Mouse (Mus musculus) heart, embryonic 16.5 days (tissue): ENCODE measurements around the gene Ankrd54. TPM values are rescaled to one million over a fixed set of nuclear protein-coding genes. Genes with fewer than 3 reads are reported as not detected.

Experiments
- polyA plus RNA-seq: library from polyadenylated mRNA; unstranded; fragments of >200 nt; fragmentation: Nextera tagmentation; extraction: Ambion mirVana; gene quantifications from 2 replicates; pipeline ENCODE4 v1.2.1, GENCODE M21; 2015

The Ankrd54 gene
- polyA plus RNA-seq, 1 experiment from 2014 or later, result 28.5 TPM

Other genes starting within 250 kb of the Ankrd54 start
- gene Cdc42ep1, start 220.3 kb downstream of the Ankrd54 start, polyA plus RNA-seq, result 29.4 and 38.7 TPM in 2 replicates
- 2.2 TPM in 1 of 2 replicates, not detected in the other for gene Lgals2, start 207.4 kb downstream of the Ankrd54 start, polyA plus RNA-seq
- gene Gga1, start 185.7 kb downstream of the Ankrd54 start, polyA plus RNA-seq, result 44.9 and 48.9 TPM in 2 replicates
- 0.20 and 0.41 TPM in 2 replicates for gene Gm49510, start 163.2 kb downstream of the Ankrd54 start, polyA plus RNA-seq
- gene Sh3bp1, start 163.1 kb downstream of the Ankrd54 start, polyA plus RNA-seq, result 19.8 and 20.0 TPM in 2 replicates
- gene Pdxp, start 149.0 kb downstream of the Ankrd54 start, polyA plus RNA-seq, result 16.9 and 18.3 TPM in 2 replicates
- 718 and 722 TPM in 2 replicates for gene Lgals1, start 136.2 kb downstream of the Ankrd54 start, polyA plus RNA-seq
- 28.3 and 33.7 TPM in 2 replicates for gene Nol12, start 128.0 kb downstream of the Ankrd54 start, polyA plus RNA-seq
- gene Triobp, start 115.2 kb downstream of the Ankrd54 start, polyA plus RNA-seq, result 47.9 and 53.7 TPM in 2 replicates
- gene H1f0, start 34.4 kb downstream of the Ankrd54 start, polyA plus RNA-seq, result 301 and 315 TPM in 2 replicates
- gene Galr3, start 21.0 kb downstream of the Ankrd54 start, polyA plus RNA-seq, result not detected in 2 replicates
- gene Eif3l, start 12.3 kb upstream of the Ankrd54 start, polyA plus RNA-seq, result 151 and 161 TPM in 2 replicates
- 21.1 and 23.2 TPM in 2 replicates for gene Micall1, start 46.0 kb upstream of the Ankrd54 start, polyA plus RNA-seq
- 222 and 262 TPM in 2 replicates for gene Polr2f, start 78.1 kb upstream of the Ankrd54 start, polyA plus RNA-seq
- gene 1700088E04Rik, start 78.4 kb upstream of the Ankrd54 start, polyA plus RNA-seq, result 11.0 and 12.0 TPM in 2 replicates
- gene Sox10, start 102.3 kb upstream of the Ankrd54 start, polyA plus RNA-seq, result 0.39 and 0.59 TPM in 2 replicates
- gene Pick1, start 166.3 kb upstream of the Ankrd54 start, polyA plus RNA-seq, result 36.5 and 37.9 TPM in 2 replicates
- 0.63 and 0.67 TPM in 2 replicates for gene Gm49486, start 166.5 kb upstream of the Ankrd54 start, polyA plus RNA-seq
- gene Slc16a8, start 191.9 kb upstream of the Ankrd54 start, polyA plus RNA-seq, result 0.47 and 0.95 TPM in 2 replicates
- 14.2 and 17.3 TPM in 2 replicates for gene Baiap2l2, start 222.6 kb upstream of the Ankrd54 start, polyA plus RNA-seq